Mouse (Mus musculus): ENCODE results near the gene Nr1d1.

- TF ChIP-seq JUND (conservative IDR thresholded peaks at IDR 0.05; ENCODE audit: low read depth, low read length) (no peak), POLR2A (IDR thresholded peaks at IDR 0.05; ENCODE audit: low read depth, low read length) (no peak), ZMIZ1 (IDR thresholded peaks at IDR 0.05; ENCODE audit: low read depth, low read length) (no peak), ZNF384 (IDR thresholded peaks at IDR 0.05; ENCODE audit: low read depth, low read length) (no peak), CHD1 (IDR thresholded peaks at IDR 0.05; ENCODE audit: low read depth, low read length) (no peak), TCF12 (IDR thresholded peaks at IDR 0.05; ENCODE audit: low read depth, low read length) (no peak)
Measured at GRCm38 (mm10) chr11:98744456-98745019, 30.6 kb downstream of the Nr1d1 start.
